Mouse (Mus musculus) gonadal fat pad, adult 2 months (tissue): ENCODE data around the gene Mtmr1. TPM values are rescaled to one million over a fixed set of nuclear protein-coding genes. Genes with fewer than 3 reads are reported as not detected.

ENCODE experiments used
- DNase-seq: peaks from one replicate; pipeline ENCODE4 v3.0.0-alpha.2; 2012; ENCODE audit warnings: low read depth
- polyA plus RNA-seq: library from polyadenylated mRNA; depleted of rRNA; stranded (reverse); fragments of >200 nt; gene quantifications from 2 replicates; pipeline ENCODE4 v1.2.3, GENCODE M21; 2012; rRNA removed

Mtmr1 gene
- polyA plus RNA-seq, 1 experiment = 11.2 TPM

- no peak for DNase-seq
Measured at GRCm38 (mm10) chrX:71442916-71443315, 78.4 kb downstream of the Mtmr1 start.

GRCm38 (mm10) chrX:71456078-71456737, 91.6 kb downstream of the Mtmr1 start:
- no peak for DNase-seq

- DNase-seq = no peak
Measured at GRCm38 (mm10) chrX:71464138-71464826, 99.7 kb downstream of the Mtmr1 start.

GRCm38 (mm10) chrX:71465417-71465816, 100.9 kb downstream of the Mtmr1 start:
- no peak for DNase-seq

GRCm38 (mm10) chrX:71467491-71467890, 102.9 kb downstream of the Mtmr1 start:
- no peak for DNase-seq

Other genes starting within 250 kb of the Mtmr1 start
- 3.5 and 4.1 TPM in 2 replicates for gene Mtm1, start 154.0 kb upstream of the Mtmr1 start, polyA plus RNA-seq
- 29.2 TPM in 2 replicates for gene Cd99l2, start 128.1 kb downstream of the Mtmr1 start, polyA plus RNA-seq
- 34.2 and 56.9 TPM in 2 replicates for gene Hmgb3, start 191.2 kb downstream of the Mtmr1 start, polyA plus RNA-seq